Mouse (Mus musculus): ENCODE results near the gene Arhgap30. TPM values are rescaled to one million over a fixed set of nuclear protein-coding genes. Genes with fewer than 3 reads are reported as not detected.
A peak's percentile ranks its signal among the peaks of the same experiment; 100 is the strongest.

Arhgap30 gene
- total and polyA plus RNA-seq, 3 experiments = 52.0 to 78.5 (median 70.8) TPM

GRCm38 (mm10) chr1:171437264-171438013 lies 48.7 kb downstream of the Arhgap30 start, which contains the start of gene F11r:
F11r (plus strand) TSS chr1:171437535.
- TF ChIP-seq POLR2A (IDR thresholded peaks at IDR 0.05; ENCODE audit: low read depth, low read length) (peak; percentile 44; the same call in 1 of the 2 replicates), SMC3 (IDR thresholded peaks at IDR 0.05; ENCODE audit: low read depth, low read length) (no peak), BHLHE40 (IDR thresholded peaks at IDR 0.05; ENCODE audit: low read depth, low read length) (0 out of 2 replicates have a peak, but pooled peaks have one; percentile 7), USF2 (conservative IDR thresholded peaks at IDR 0.05; ENCODE audit: low read depth, low read length) (no peak), ZNF384 (IDR thresholded peaks at IDR 0.05; ENCODE audit: low read depth, low read length) (no peak), POLR2AphosphoS2 (IDR thresholded peaks at IDR 0.05; ENCODE audit: low read depth, low read length) (no peak), SIN3A (IDR thresholded peaks at IDR 0.05; ENCODE audit: low read length) (0 out of 2 replicates have a peak, but pooled peaks have one; percentile 39), HCFC1 (IDR thresholded peaks at IDR 0.05; ENCODE audit: low read depth, low read length) (no peak; the same call in 1 of the 2 replicates), RAD21 (IDR thresholded peaks at IDR 0.05; ENCODE audit: low read depth, low read length) (no peak), USF1 (IDR thresholded peaks at IDR 0.05; ENCODE audit: low read depth, low read length) (no peak), ZMIZ1 (IDR thresholded peaks at IDR 0.05; ENCODE audit: low read depth, low read length) (no peak), E2F4 (IDR thresholded peaks at IDR 0.05; ENCODE audit: insufficient replicate concordance, low read depth, low read length) (no peak), TBP (conservative IDR thresholded peaks at IDR 0.05; ENCODE audit: low read depth, low read length) (no peak), MEF2A (IDR thresholded peaks at IDR 0.05; ENCODE audit: borderline replicate concordance, low read depth, low read length) (no peak), MXI1 (IDR thresholded peaks at IDR 0.05; ENCODE audit: low read depth, low read length) (0 out of 2 replicates have a peak, but pooled peaks have one; percentile 32), RCOR1 (conservative IDR thresholded peaks at IDR 0.05; ENCODE audit: low read depth, low read length) (peak; percentile 46; the same call in 1 of the 2 replicates), CHD2 (IDR thresholded peaks at IDR 0.05; ENCODE audit: low read length) (peak; percentile 81), ETS1 (conservative IDR thresholded peaks at IDR 0.05; ENCODE audit: low read depth, low read length) (no peak), IRF4 (IDR thresholded peaks at IDR 0.05; ENCODE audit: low read depth, low read length) (no peak; the same call in 1 of the 2 replicates), CTCF (conservative IDR thresholded peaks at IDR 0.05 in 1 of 2, IDR thresholded peaks at IDR 0.05 in 1 of 2; ENCODE audit: low read depth in 2 of 2, low read length in 2 of 2) (peak in 1 of 2 experiments; percentile 26; a peak in 1 of 4 replicates), UBTF (IDR thresholded peaks at IDR 0.05; ENCODE audit: low read depth, low read length) (no peak), TCF12 (IDR thresholded peaks at IDR 0.05; ENCODE audit: low read depth, low read length) (no peak), NRF1 (IDR thresholded peaks at IDR 0.05; ENCODE audit: low read depth, low read length) (peak; percentile 80), EP300 (IDR thresholded peaks at IDR 0.05; ENCODE audit: low read length) (no peak), CHD1 (IDR thresholded peaks at IDR 0.05; ENCODE audit: low read depth, low read length) (no peak), JUN (IDR thresholded peaks at IDR 0.05; ENCODE audit: insufficient read depth, low read depth, low read length) (no peak), MAZ (IDR thresholded peaks at IDR 0.05; ENCODE audit: low read depth, low read length) (no peak), ZC3H11A (IDR thresholded peaks at IDR 0.05; ENCODE audit: low read depth, low read length) (no peak), MYC (IDR thresholded peaks at IDR 0.05; ENCODE audit: low read depth, low read length) (no peak), NELFE (IDR thresholded peaks at IDR 0.05; ENCODE audit: low read depth, low read length) (no peak), MAX (IDR thresholded peaks at IDR 0.05; ENCODE audit: low read length) (peak; percentile 49; the same call in 1 of the 2 replicates), KAT2A (IDR thresholded peaks at IDR 0.05; ENCODE audit: insufficient replicate concordance, low read length) (no peak), MAFK (IDR thresholded peaks at IDR 0.05; ENCODE audit: insufficient replicate concordance, low read length) (no peak), ZKSCAN1 (IDR thresholded peaks at IDR 0.05; ENCODE audit: borderline replicate concordance, low read depth, low read length) (no peak), GABPA (IDR thresholded peaks at IDR 0.05; ENCODE audit: insufficient replicate concordance, low read depth, low read length) (no peak), PAX5 (IDR thresholded peaks at IDR 0.05; ENCODE audit: low read length) (no peak), JUND (conservative IDR thresholded peaks at IDR 0.05; ENCODE audit: low read depth, low read length) (no peak), ELF1 (IDR thresholded peaks at IDR 0.05; ENCODE audit: low read depth, low read length) (0 out of 2 replicates have a peak, but pooled peaks have one; percentile 27)
- Histone ChIP-seq H3K27ac (ENCODE audit: insufficient read depth, low read depth) (no peak within 1 kb of the TSS), H3K36me3 (replicated peaks in 1 of 2; ENCODE audit: control insufficient read depth in 1 of 2, insufficient read depth in 1 of 2, low read length in 1 of 2) (no peaks in the 10 kb centered on the region), H3K4me2 (ENCODE audit: insufficient read depth, low read depth, poor library complexity, severe bottlenecking) (peak within 1 kb of the TSS; percentile 82), H3K27me3 (replicated peaks) (peaks cover 36% of the 10 kb centered on the region), H3K4me3 (replicated peaks in 1 of 3; ENCODE audit: low read depth in 2 of 3, low read length in 2 of 3, poor library complexity in 1 of 3) (peak within 1 kb of the TSS; percentile 44 to 57 (median 52)), H3K9me3 (replicated peaks; ENCODE audit: low read length) (no peaks in the 10 kb centered on the region), H3K9ac (ENCODE audit: insufficient read depth, low read depth) (peak within 1 kb of the TSS; percentile 33), H3K79me2 (replicated peaks; ENCODE audit: control insufficient read depth, extremely low read depth, insufficient read depth, poor library complexity, severe bottlenecking) (no peaks in the 10 kb centered on the region), H3K4me1 (ENCODE audit: control insufficient read depth in 1 of 2, insufficient read depth in 2 of 2) (peaks cover 8 to 43% of the 10 kb centered on the region in 2 experiments; a peak in 3 of 4 replicates)
- DNase-seq (ENCODE audit: extremely low read depth) = peak; percentile 67
- in situ Hi-C loops (cut with MboI; ENCODE audit: low pct_ligation_motif_present, low pct_unique_long_range_greater_than_20kb, low sequenced_read_pairs) (no loop called here), dilution Hi-C loops (cut with MboI; ENCODE audit: extremely low pct_ligation_motif_present, extremely low pct_unique_long_range_greater_than_20kb, low sequenced_read_pairs) (no loop called here)

All from CH12.LX (cell line).